Mouse (Mus musculus) lung, postnatal 10 days (tissue): Measurements from ENCODE around the gene Agap2.

Source experiments
- DNase-seq: peaks from one replicate; pipeline ENCODE4 v3.0.0; 2021

The Agap2 gene

GRCm38 (mm10) chr10:127107563-127108261, 32.6 kb downstream of the Agap2 start:
- DNase-seq, result no peak

DNA sequence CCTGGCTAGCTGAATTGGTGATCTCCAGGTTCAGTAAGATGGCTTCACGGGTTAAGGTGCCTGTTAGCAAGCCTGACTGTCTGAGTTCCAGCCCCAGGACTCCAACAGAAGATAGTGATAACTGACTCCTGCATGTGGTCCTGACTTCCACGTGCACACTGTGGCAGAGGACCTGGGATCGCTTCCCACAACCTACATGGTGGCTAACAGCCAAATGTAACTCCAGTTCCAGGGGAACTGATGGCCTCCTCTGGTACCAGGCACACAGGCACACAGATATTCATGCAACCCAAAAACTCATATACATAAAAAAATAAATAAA, 33.1 kb downstream of the Agap2 start:
- no peak for DNase-seq

GRCm38 (mm10) chr10:127111001-127111887, 36.2 kb downstream of the Agap2 start:
- DNase-seq, result no peak

DNA sequence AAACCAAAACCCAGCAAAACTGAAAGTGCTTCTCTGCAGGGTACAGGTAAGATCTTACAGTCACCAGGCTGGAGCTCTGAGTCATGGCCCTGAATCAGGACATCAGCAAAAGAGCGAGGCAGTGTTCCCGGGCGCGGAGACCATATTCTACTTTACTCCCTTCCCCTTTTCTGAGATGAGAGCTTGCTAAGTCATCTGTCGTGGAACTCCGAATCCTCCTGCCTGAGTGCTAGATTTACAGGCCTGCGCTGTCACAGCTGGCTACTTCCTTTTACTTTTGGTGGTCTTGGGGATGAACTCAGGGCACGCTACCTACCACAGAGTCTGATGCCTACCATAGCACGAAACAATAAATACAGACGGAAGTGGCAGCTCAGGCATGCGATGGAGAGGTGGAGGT, 39.3 kb downstream of the Agap2 start:
- DNase-seq, result no peak

- no peak for DNase-seq
Measured at GRCm38 (mm10) chr10:127115068-127115467, 40.0 kb downstream of the Agap2 start.

DNA sequence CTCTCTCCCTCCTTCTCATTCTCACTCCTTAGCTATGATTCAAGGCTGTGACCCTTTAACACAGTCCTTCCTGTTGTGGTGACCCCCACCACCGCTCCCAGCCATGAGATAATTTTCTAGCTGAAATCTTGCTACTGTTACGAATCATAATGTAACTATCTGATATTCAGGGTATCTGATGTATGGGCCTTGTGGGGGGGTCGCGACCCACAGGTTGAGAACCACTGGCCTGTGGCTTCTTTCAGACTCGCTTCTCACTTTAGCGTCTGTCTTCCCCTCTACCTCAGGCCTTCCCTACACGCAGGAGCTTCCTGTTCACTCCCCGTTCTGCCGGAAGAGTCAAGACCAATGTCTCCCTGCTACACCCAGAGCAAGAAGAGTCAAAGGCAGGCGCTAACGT, 43.4 kb downstream of the Agap2 start:
- no peak for DNase-seq

GRCm38 (mm10) chr10:127119229-127119628, 44.1 kb downstream of the Agap2 start:
- no peak for DNase-seq

GRCm38 (mm10) chr10:127120301-127121065, 45.4 kb downstream of the Agap2 start:
- peak; percentile 11 for DNase-seq

DNA sequence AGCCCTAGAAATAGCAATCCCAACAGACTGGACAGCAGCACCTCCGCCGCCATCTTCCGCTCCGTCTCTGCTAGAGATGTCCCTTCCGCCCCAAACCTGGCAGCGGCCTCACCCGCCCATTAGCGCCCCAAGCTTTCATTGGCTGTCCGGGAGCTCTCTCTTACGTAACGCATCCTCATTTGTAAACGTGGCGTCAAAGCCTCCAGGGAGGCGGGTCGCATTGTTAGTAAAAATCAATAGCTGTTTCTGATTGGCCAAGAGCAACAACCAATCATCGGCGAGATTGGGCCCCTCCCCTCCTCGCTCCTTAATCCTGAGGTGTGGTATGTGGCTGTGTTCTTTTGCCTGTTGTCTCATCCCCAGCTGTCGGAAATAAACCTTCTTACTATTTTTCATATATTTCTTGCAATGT, 46.0 kb downstream of the Agap2 start, which contains the start of gene Os9:
TSS of gene Os9 (minus strand) at position 66 of the 412 bp plus-strand sequence.
- peak; percentile 98 for DNase-seq

DNA sequence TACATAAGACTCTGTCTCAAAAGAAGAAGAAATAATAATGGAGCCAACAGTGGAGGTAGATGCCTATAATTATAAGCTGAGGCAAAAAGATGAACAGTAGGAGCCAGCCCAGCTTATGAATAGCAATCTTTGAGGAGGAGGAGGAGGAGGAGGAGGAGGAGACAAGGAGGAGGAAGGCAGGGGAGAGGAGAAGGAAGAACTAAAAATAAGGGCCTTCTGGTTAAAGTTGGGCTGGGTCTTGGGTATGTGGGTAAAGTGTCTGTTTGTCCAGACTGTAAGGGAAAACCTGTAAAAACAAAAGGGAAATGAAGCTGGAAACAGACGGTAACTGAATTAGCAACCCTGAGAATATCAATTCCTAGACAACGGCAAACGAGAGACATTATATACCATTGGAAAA, 46.9 kb downstream of the Agap2 start:
- no peak for DNase-seq

DNA sequence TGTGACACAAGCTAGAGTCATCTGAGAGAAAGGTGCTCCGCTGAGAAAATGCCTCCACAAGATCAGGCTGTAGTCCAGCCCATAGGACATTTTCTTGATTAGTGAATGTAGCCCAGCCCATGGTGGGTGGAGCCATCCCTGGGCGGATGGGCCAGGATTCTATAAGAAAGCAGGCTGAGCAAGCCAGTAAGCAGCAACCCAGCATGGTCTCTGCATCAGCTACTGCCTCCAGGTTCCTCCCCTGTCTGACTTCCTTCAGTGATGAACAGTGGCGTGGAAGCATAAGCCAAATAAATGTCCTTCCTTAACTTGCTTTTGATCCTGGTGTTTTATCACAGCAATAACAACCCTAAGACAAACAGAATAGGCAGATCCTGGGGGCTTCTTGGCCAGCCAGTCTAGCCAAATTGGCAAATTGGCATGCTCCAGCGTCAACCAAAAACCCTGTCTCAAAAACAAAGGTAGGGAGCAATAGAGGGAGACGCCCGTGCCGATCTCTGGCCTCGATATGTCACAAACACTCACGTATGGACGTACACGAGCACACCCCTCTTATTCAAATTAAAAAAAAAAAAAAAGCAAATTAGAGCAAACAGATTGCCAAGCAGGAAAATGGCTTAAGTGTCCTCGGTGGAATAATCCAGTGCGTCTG, 47.8 kb downstream of the Agap2 start:
- no peak for DNase-seq

DNA sequence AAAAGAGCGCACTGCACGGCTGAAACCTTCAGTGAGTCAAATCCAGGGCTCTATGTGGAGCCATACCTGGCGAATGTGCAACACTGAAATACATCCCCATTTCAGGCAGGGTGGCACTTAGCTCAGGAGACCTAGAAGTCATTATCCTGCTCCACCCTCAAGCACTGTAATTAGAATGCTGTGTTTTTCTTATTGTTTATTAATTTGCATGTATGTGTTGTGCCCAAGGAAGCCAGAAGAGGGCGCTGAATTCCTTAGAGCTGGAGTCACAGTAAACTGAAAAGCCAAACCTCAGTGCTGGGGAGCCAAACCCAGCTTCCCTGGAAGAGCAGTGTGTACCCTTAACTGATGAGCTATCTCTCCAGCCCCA, 48.3 kb downstream of the Agap2 start:
- peak; percentile 80 for DNase-seq

- peak; percentile 63 for DNase-seq
Measured at GRCm38 (mm10) chr10:127125210-127126001, 50.3 kb downstream of the Agap2 start.

DNA sequence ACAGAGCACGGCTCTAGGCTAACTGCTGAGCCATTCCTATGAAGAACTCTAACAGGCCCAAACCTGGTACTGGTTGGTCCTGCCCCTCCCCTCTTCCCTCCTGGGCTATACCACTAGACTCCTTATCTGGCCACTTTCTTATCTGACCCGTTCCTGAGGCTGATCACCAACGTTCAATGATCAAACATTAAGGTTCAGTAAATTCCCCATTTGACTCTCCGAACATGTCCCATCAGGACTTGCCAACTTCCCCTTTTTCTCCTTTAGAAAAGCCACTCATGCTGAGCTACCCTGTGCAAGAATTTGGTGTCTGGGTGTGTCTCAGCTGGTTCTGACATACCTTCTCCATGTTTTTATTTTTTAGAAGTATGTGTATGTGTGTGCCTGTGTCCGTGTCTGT, 51.5 kb downstream of the Agap2 start:
- DNase-seq, result no peak

GRCm38 (mm10) chr10:127127711-127128279, 52.7 kb downstream of the Agap2 start:
- DNase-seq, result no peak

DNA sequence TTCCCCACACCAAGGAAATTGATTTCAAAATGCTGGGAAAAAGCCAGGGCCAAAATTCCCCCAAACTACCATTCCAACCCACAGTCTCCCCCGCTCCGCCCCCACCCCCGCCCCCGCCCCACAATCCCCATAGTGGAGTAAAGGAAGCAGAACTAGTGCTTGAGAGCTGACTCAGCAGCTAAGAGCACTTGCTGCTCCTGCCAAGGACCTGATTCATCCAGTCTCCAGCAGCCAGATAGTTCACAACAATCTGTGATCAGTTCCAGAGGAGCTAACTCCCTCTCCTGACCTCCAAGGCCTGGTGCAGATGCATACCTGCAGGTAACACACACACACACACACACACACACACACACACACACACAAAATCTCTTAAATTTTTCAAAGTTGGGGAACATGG, 54.3 kb downstream of the Agap2 start:
- no peak for DNase-seq

DNA sequence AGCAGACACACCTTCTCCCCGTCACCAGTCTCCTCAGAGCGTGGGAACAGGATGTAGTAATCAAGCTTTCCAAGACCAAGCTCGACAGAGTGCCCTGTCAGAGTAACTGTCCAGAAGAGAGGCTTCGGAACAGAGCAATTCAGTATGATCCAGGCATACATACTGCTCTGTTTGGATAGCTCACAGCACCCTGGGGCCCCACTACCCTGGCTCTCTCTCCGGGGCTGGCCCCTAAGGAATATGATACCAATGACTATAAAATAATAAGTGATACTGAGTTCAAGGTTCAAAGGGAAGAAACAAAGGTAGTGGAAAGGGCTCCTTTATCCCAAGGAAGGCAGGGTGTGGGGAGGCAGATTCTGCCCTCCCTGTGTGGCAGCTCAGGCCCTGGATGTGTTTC, 57.4 kb downstream of the Agap2 start:
- DNase-seq, result no peak

- peak; percentile 32 for DNase-seq
Measured at GRCm38 (mm10) chr10:127134394-127135035, 59.4 kb downstream of the Agap2 start.

GRCm38 (mm10) chr10:127135118-127135836, 60.2 kb downstream of the Agap2 start:
- no peak for DNase-seq

DNA sequence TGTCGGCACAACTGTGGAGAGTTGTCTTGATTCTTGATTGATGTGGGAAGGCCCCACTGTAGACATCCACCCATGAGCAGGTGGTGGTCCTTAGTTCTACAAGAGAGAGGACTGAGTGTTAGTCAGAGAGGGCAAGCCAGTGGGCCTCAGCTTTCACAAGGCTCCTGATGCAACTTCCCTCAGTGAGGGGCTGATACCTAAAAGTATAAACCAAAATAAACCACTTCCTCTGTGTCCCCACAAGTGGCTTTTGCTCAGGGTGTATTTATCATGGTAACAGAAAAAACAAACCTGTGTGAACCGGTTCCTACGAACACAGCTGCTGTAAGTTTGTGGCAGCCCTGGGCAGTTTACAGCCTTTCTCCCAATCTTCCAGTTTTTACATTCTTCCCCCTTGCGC, 61.4 kb downstream of the Agap2 start:
- DNase-seq, result no peak

DNA sequence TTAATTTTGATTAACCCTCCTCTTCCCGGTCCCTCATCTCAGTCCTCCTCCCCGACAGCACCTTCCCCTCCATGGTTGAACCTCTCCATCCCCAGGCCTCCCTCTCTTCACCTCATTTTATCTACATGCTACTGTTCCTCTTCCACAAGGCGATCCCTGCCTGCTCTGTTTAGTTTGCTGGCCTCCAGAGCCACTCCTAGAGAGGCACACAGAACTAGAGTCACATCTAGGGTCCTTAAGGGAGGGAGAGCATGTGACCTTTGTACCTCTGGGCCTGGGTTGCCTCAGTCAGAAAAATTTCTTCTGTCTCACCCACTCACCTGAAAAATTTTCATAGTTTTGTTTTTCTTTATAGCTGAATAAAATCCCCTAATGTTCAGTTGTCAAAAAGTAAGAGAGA, 62.8 kb downstream of the Agap2 start:
- DNase-seq, result no peak
